Mouse (Mus musculus): Measurements from ENCODE around the gene Bhlha9. TPM values are rescaled to one million over a fixed set of nuclear protein-coding genes. Genes with fewer than 3 reads are reported as not detected.

Bhlha9 gene
- total and polyA plus RNA-seq, 3 experiments: not detected

- Histone ChIP-seq H3K4me3 (ENCODE audit: control insufficient read depth in 1 of 2, insufficient read depth in 1 of 2, low read depth in 2 of 2, low read length in 2 of 2) (no peak overlapping the region), H3K4me1 (ENCODE audit: control insufficient read depth in 1 of 2, insufficient read depth in 2 of 2, low read length in 2 of 2) (no peaks in the 10 kb centered on the region), H3K79me2 (ENCODE audit: control insufficient read depth, insufficient read depth, low read length, poor library complexity) (no peaks in the 10 kb centered on the region), H3K36me3 (ENCODE audit: control insufficient read depth in 1 of 2, insufficient read depth in 2 of 2, low read length in 2 of 2) (no peaks in the 10 kb centered on the region), H3K9ac (ENCODE audit: control insufficient read depth, low read depth, low read length, poor library complexity, severe bottlenecking) (no peak overlapping the region), H3K27me3 (ENCODE audit: control insufficient read depth in 1 of 2, insufficient read depth in 2 of 2, low read length in 2 of 2) (peaks cover 2 to 4% of the 10 kb centered on the region in 2 experiments; a peak in 3 of 4 replicates), H3K9me3 (replicated peaks; ENCODE audit: insufficient read depth, low read length) (no peaks in the 10 kb centered on the region), H3K27ac (ENCODE audit: control insufficient read depth, low read depth, low read length) (no peak overlapping the region)
- TF ChIP-seq USF1 (IDR thresholded peaks at IDR 0.05; ENCODE audit: low read depth, low read length) (peak; percentile 64; the same call in 1 of the 2 replicates), UBTF (IDR thresholded peaks at IDR 0.05; ENCODE audit: borderline replicate concordance, insufficient read depth, low read depth, low read length) (no peak), TCF12 (IDR thresholded peaks at IDR 0.05; ENCODE audit: low read depth, low read length) (no peak), MXI1 (IDR thresholded peaks at IDR 0.05; ENCODE audit: low read depth, low read length) (no peak)
- no peak for DNase-seq (ENCODE audit: low read depth, low spot score)
These were observed 21.3 kb upstream of the Bhlha9 start for GRCm38 (mm10) chr11:76650862-76651560.

GRCm38 (mm10) chr11:76652838-76653334, 19.4 kb upstream of the Bhlha9 start:
- TF ChIP-seq ETS1 (IDR thresholded peaks at IDR 0.05; ENCODE audit: low read depth, low read length) (no peak), TBP (IDR thresholded peaks at IDR 0.05; ENCODE audit: low read depth, low read length) (no peak), USF1 (IDR thresholded peaks at IDR 0.05; ENCODE audit: low read depth, low read length) (no peak), BHLHE40 (IDR thresholded peaks at IDR 0.05; ENCODE audit: borderline replicate concordance, low read depth, low read length) (no peak), MYB (IDR thresholded peaks at IDR 0.05; ENCODE audit: low read depth, low read length) (no peak), USF2 (IDR thresholded peaks at IDR 0.05; ENCODE audit: borderline replicate concordance in 1 of 2, insufficient read depth in 1 of 2, low read depth in 1 of 2, low read length in 2 of 2) (no peak), MEF2A (IDR thresholded peaks at IDR 0.05; ENCODE audit: extremely low read depth, insufficient replicate concordance, low read depth, low read length, poor library complexity, severe bottlenecking) (no peak), POLR2AphosphoS5 (IDR thresholded peaks at IDR 0.05; ENCODE audit: borderline replicate concordance, low read depth, low read length) (no peak), TAL1 (IDR thresholded peaks at IDR 0.05; ENCODE audit: low read length) (no peak), EP300 (IDR thresholded peaks at IDR 0.05; ENCODE audit: low read depth in 1 of 2, low read length in 2 of 2) (no peak), CHD2 (IDR thresholded peaks at IDR 0.05; ENCODE audit: low read length) (no peak), CTCF (IDR thresholded peaks at IDR 0.05 in 2 of 3, conservative IDR thresholded peaks at IDR 0.05 in 1 of 3; ENCODE audit: control insufficient read depth in 1 of 3, insufficient read depth in 1 of 3, low read depth in 2 of 3, low read length in 3 of 3, poor library complexity in 1 of 3, severe bottlenecking in 1 of 3) (no peak), UBTF (IDR thresholded peaks at IDR 0.05; ENCODE audit: borderline replicate concordance, insufficient read depth, low read depth, low read length) (no peak), SIN3A (IDR thresholded peaks at IDR 0.05; ENCODE audit: low read length) (no peak), KAT2A (conservative IDR thresholded peaks at IDR 0.05; ENCODE audit: low read depth, low read length) (no peak), TCF12 (IDR thresholded peaks at IDR 0.05; ENCODE audit: low read depth, low read length) (no peak), RCOR1 (IDR thresholded peaks at IDR 0.05; ENCODE audit: low read depth, low read length) (no peak), JUND (IDR thresholded peaks at IDR 0.05; ENCODE audit: low read depth, low read length) (no peak)
- Histone ChIP-seq H3K36me3 (ENCODE audit: control insufficient read depth in 1 of 2, insufficient read depth in 2 of 2, low read length in 2 of 2) (no peaks in the 10 kb centered on the region), H3K27ac (ENCODE audit: control insufficient read depth, low read depth, low read length) (no peak overlapping the region), H3K9me3 (replicated peaks; ENCODE audit: insufficient read depth, low read length) (no peaks in the 10 kb centered on the region), H3K27me3 (ENCODE audit: control insufficient read depth in 1 of 2, insufficient read depth in 2 of 2, low read length in 2 of 2) (peaks cover 2 to 5% of the 10 kb centered on the region in 2 experiments), H3K4me3 (ENCODE audit: control insufficient read depth in 1 of 2, insufficient read depth in 1 of 2, low read depth in 2 of 2, low read length in 2 of 2) (no peak overlapping the region), H3K79me2 (ENCODE audit: control insufficient read depth, insufficient read depth, low read length, poor library complexity) (no peaks in the 10 kb centered on the region), H3K9ac (ENCODE audit: control insufficient read depth, low read depth, low read length, poor library complexity, severe bottlenecking) (no peak overlapping the region), H3K4me1 (ENCODE audit: control insufficient read depth in 1 of 2, insufficient read depth in 2 of 2, low read length in 2 of 2) (no peaks in the 10 kb centered on the region)
- DNase-seq (ENCODE audit: low read depth, low spot score): no peak

Measured in MEL (cell line).